Mouse (Mus musculus) CH12.LX (cell line): Measurements from ENCODE around the gene Rhoq. TPM values are rescaled to one million over a fixed set of nuclear protein-coding genes. Genes with fewer than 3 reads are reported as not detected.
A peak's percentile ranks its signal among the peaks of the same experiment; 100 is the strongest.

Source experiments
- DNase-seq: peaks from one replicate; pipeline ENCODE4 v3.0.0-alpha.2; 2013; ENCODE audit errors: extremely low read depth
- H3K27ac ChIP-seq: 2 replicates; pipeline ENCODE4 v1.5.1; 2012; ENCODE audit warnings: low read depth, mild to moderate bottlenecking, control low read depth, moderate library complexity; ENCODE audit not compliant: insufficient read depth
- H3K27me3 ChIP-seq: replicated peaks from 2 replicates; pipeline ENCODE3; 2012; ENCODE audit warnings: inconsistent platforms
- H3K36me3 ChIP-seq, 2 experiments: replicated peaks in 1 of 2; 2 replicates each; pipeline versions ENCODE3 to v1.6.1; 2012; ENCODE audit warnings: inconsistent platforms in 1 of 2, low read length in 1 of 2, mild to moderate bottlenecking in 1 of 2, mixed read lengths in 1 of 2, moderate library complexity in 1 of 2; ENCODE audit not compliant: control insufficient read depth in 1 of 2, insufficient read depth in 1 of 2
- H3K4me1 ChIP-seq, 2 experiments: 2 replicates each; pipeline ENCODE4 v1.6.1; 2012; ENCODE audit warnings: inconsistent platforms in 1 of 2, moderate library complexity in 1 of 2; ENCODE audit not compliant: insufficient read depth in 2 of 2, control insufficient read depth in 1 of 2
- H3K4me2 ChIP-seq: 2 replicates; pipeline ENCODE4 v1.6.1; 2012; ENCODE audit warnings: low read depth, mild to moderate bottlenecking, control low read depth; ENCODE audit not compliant: poor library complexity, insufficient read depth, severe bottlenecking
- H3K4me3 ChIP-seq, 3 experiments: fragments of 150-350 bp in 1 of 3; sonication (generic) in 1 of 3; replicated peaks in 1 of 3; 2 replicates each; pipeline versions ENCODE3 to v1.5.1; 2011 to 2012; ENCODE audit warnings: low read depth in 2 of 3, low read length in 2 of 3, mild to moderate bottlenecking in 2 of 3, moderate library complexity in 2 of 3, control low read depth in 1 of 3, improper control_type of control experiment in 1 of 3, inconsistent platforms in 1 of 3, mixed read lengths in 1 of 3; ENCODE audit not compliant: poor library complexity in 1 of 3
- H3K79me2 ChIP-seq: replicated peaks from 2 replicates; pipeline ENCODE4 v1.6.1; 2012; ENCODE audit warnings: mild to moderate bottlenecking, moderate library complexity; ENCODE audit not compliant: control insufficient read depth, poor library complexity, insufficient read depth, severe bottlenecking; ENCODE audit errors: extremely low read depth
- H3K9ac ChIP-seq: 2 replicates; pipeline ENCODE4 v1.6.1; 2012; ENCODE audit warnings: low read depth, mild to moderate bottlenecking, control low read depth, moderate library complexity; ENCODE audit not compliant: insufficient read depth
- H3K9me3 ChIP-seq: replicated peaks from 2 replicates; pipeline ENCODE3; 2012; ENCODE audit warnings: low read length, inconsistent platforms, mixed read lengths
- CTCF ChIP-seq, 2 experiments: IDR thresholded peaks in 1 of 2; conservative IDR thresholded peaks in 1 of 2; 2 replicates each; pipeline ENCODE4 v1.5.1; 2011 to 2012; ENCODE audit warnings: low read depth in 2 of 2, low read length in 2 of 2, improper control_type of control experiment in 1 of 2, inconsistent platforms in 1 of 2, mild to moderate bottlenecking in 1 of 2, moderate library complexity in 1 of 2
- ETS1 ChIP-seq: conservative IDR thresholded peaks from 2 replicates; pipeline ENCODE4 v1.6.1; 2012; ENCODE audit warnings: low read depth, mild to moderate bottlenecking, inconsistent platforms, low read length, improper control_type of control experiment, moderate library complexity
- IRF4 ChIP-seq: IDR thresholded peaks from 2 replicates; pipeline ENCODE4 v1.6.1; 2014; ENCODE audit warnings: low read depth, mild to moderate bottlenecking, inconsistent platforms, low read length, improper control_type of control experiment
- JUN ChIP-seq: IDR thresholded peaks from 2 replicates; pipeline ENCODE4 v1.6.1; 2011; ENCODE audit warnings: low read depth, mild to moderate bottlenecking, low read length, improper control_type of control experiment, moderate library complexity; ENCODE audit not compliant: insufficient read depth
- MAFK ChIP-seq: IDR thresholded peaks from 2 replicates; pipeline ENCODE4 v1.6.1; 2011; ENCODE audit warnings: low read length, improper control_type of control experiment; ENCODE audit not compliant: insufficient replicate concordance
- NELFE ChIP-seq: IDR thresholded peaks from 2 replicates; pipeline ENCODE4 v1.6.1; 2011; ENCODE audit warnings: low read depth, low read length, improper control_type of control experiment
- RAD21 ChIP-seq: IDR thresholded peaks from 2 replicates; pipeline ENCODE4 v1.6.1; 2011; ENCODE audit warnings: low read depth, mild to moderate bottlenecking, low read length, improper control_type of control experiment, moderate library complexity
- RCOR1 ChIP-seq: conservative IDR thresholded peaks from 2 replicates; pipeline ENCODE4 v1.6.1; 2012; ENCODE audit warnings: low read depth, mild to moderate bottlenecking, inconsistent platforms, low read length, improper control_type of control experiment
- SMC3 ChIP-seq: IDR thresholded peaks from 2 replicates; pipeline ENCODE4 v1.6.1; 2011; ENCODE audit warnings: low read depth, low read length, improper control_type of control experiment
- TBP ChIP-seq: conservative IDR thresholded peaks from 2 replicates; pipeline ENCODE4 v1.6.1; 2011; ENCODE audit warnings: low read depth, low read length, improper control_type of control experiment
- ZC3H11A ChIP-seq: IDR thresholded peaks from 2 replicates; pipeline ENCODE4 v1.6.1; 2012; ENCODE audit warnings: low read depth, mild to moderate bottlenecking, inconsistent platforms, low read length, improper control_type of control experiment
- ZKSCAN1 ChIP-seq: IDR thresholded peaks from 2 replicates; pipeline ENCODE4 v1.6.1; 2012; ENCODE audit warnings: low read depth, inconsistent platforms, low read length, improper control_type of control experiment, borderline replicate concordance
- dilution Hi-C: fragments of 300-500 bp; cut with MboI; formaldehyde crosslinking; loops from 2 replicates; pipeline ENCODE4 v1.14.3; 2020; ENCODE audit warnings: low sequenced_read_pairs; ENCODE audit not compliant: extremely low pct_unique_long_range_greater_than_20kb, extremely low pct_ligation_motif_present
- in situ Hi-C: fragments of 300-500 bp; cut with MboI; formaldehyde crosslinking; loops from 3 replicates; pipeline ENCODE4 v1.14.3; 2019; ENCODE audit warnings: low sequenced_read_pairs, low pct_ligation_motif_present, low pct_unique_long_range_greater_than_20kb, mixed read lengths
- polyA plus RNA-seq: library from polyadenylated mRNA; unstranded; fragments of >175 nt; gene quantifications from 2 replicates; pipeline ENCODE4 v1.2.1, GENCODE M21; 2012; ENCODE audit warnings: low read depth; ENCODE audit not compliant: insufficient read length
- total RNA-seq, 2 experiments: library from RNA; depleted of rRNA; stranded (reverse); fragments of 300-350 nt in 1 of 2; fragments of >200 nt in 1 of 2; gene quantifications; 2 replicates each; pipeline ENCODE4 v1.2.3; 2012 to 2014

Gene Rhoq
- total and polyA plus RNA-seq, 3 experiments: 18.8 to 24.4 (median 23.2) TPM

DNA sequence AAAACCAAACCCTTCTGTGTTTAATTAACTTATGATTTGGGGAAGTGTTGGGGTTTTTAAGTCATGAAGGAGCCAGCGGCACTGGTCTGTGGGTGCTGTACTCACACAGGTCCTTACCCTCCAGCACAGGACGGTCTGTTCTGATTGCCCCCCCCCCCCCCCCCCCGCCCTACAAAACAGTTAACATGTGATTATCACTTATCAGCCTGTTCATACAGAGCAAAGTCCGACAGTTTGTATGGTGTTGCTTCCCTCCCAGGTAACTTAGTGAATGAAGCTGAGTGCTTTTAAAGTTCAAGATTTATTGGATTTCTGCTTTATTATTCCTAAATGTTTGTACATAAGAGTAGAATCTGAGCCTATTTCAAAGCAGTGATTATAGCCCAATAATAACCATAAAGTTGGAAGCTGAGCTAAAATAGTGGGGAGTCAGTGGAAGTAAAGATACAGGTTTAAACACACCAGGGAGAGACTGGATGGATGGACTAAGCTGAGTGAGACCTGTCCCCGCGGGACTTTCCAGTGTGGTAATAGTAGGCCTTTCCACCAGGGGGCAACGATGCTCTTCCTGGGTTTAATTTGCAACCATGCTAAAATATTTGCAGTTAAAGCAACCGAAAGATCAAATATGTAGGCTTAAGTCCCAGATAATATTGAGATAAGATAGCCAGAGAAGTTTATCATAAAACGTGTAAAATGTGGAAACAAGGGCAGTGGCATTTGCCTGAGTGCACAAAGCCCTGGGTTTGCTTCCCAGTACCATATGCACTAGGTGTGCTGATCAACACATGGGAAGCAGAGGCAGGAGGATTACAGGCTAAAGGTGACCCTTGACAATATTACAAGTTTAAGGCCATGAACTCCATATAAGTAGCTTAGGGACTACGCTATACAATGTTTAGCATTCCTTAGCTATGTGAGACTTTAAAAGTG, 73.5 kb downstream of the Rhoq start:
- TF ChIP-seq SMC3 (peak; percentile 81), RAD21 (peak; percentile 67), CTCF (conservative IDR thresholded peaks at IDR 0.05 in 1 of 2, IDR thresholded peaks at IDR 0.05 in 1 of 2; ENCODE audit: low read depth in 2 of 2, low read length in 2 of 2) (peak; percentile 65 to 77), JUN (no peak), MAFK (peak; percentile 21; the same call in 1 of the 2 replicates), RCOR1 (no peak), IRF4 (peak; percentile 20; the same call in 1 of the 2 replicates), ETS1 (no peak), ZC3H11A (peak; percentile 9; the same call in 1 of the 2 replicates)
- no peak overlapping the region for H3K9ac ChIP-seq
- peak; percentile 62 for DNase-seq
- peaks cover 16 to 48% of the 10 kb centered on the region in 2 experiments for H3K36me3 ChIP-seq
- no peaks in the 10 kb centered on the region for H3K79me2 ChIP-seq
- no peaks in the 10 kb centered on the region for H3K9me3 ChIP-seq
- H3K27ac ChIP-seq: no peak overlapping the region
- H3K4me1 ChIP-seq: no peaks in the 10 kb centered on the region
- dilution Hi-C loops (no loop called here), in situ Hi-C loops (loop anchor here (10.0 to 25.0 kb wide), 2 partner anchors 538 to 549 kb away; no protein-coding TSS in a partner anchor)
- H3K4me3 ChIP-seq: no peak overlapping the region
- H3K27me3 ChIP-seq: no peaks in the 10 kb centered on the region
- no peak overlapping the region for H3K4me2 ChIP-seq

DNA sequence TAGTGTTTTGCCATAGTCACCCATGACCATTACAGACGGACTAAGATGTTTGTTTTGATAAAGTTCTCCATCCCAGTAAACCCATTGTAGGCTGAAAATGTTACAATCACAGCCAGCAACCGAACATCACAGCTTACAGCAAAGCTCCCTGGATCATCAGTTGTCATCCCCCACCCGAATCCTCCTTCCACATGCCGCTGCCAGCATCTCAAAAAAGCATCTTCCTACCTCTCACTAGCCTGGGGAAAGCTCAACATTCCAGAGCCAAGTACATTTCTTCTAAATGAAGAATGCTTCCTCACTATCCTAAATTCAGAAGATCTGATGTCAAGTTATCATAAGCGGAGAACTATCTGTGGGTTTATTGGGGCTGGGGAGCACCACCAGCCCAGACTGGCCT, 75.6 kb downstream of the Rhoq start:
- H3K27ac ChIP-seq: no peak overlapping the region
- no peak overlapping the region for H3K4me2 ChIP-seq
- H3K4me3 ChIP-seq: no peak overlapping the region
- no peak overlapping the region for H3K9ac ChIP-seq
- dilution Hi-C loops (no loop called here), in situ Hi-C loops (loop anchor here (10.0 to 25.0 kb wide), 2 partner anchors 536 to 551 kb away; no protein-coding TSS in a partner anchor)
- no peaks in the 10 kb centered on the region for H3K27me3 ChIP-seq
- H3K79me2 ChIP-seq: no peaks in the 10 kb centered on the region
- no peaks in the 10 kb centered on the region for H3K9me3 ChIP-seq
- peaks cover 16 to 34% of the 10 kb centered on the region in 2 experiments for H3K36me3 ChIP-seq
- H3K4me1 ChIP-seq: no peaks in the 10 kb centered on the region
- TF ChIP-seq NELFE (no peak), CTCF (conservative IDR thresholded peaks at IDR 0.05 in 1 of 2, IDR thresholded peaks at IDR 0.05 in 1 of 2; ENCODE audit: low read depth in 2 of 2, low read length in 2 of 2) (no peak), ZKSCAN1 (no peak)
- no peak for DNase-seq

- in situ Hi-C loops: loop anchor here (5.0 to 25.0 kb wide), 2 partner anchors 124 to 554 kb away; partner anchors contain the start of gene Tmem247
- dilution Hi-C loops: no loop called here
- no peak for TF ChIP-seq TBP
- TF ChIP-seq, all 38 proteins: peak for 0
- Histone ChIP-seq H3K4me3 (no peak overlapping the region), H3K27me3 (no peaks in the 10 kb centered on the region), H3K9me3 (no peaks in the 10 kb centered on the region), H3K4me1 (0 out of 4 replicates have a peak, but pooled peaks cover 0 to 2% of the 10 kb centered on the region in 2 experiments), H3K36me3 (peaks cover 4 to 18% of the 10 kb centered on the region in 2 experiments), H3K4me2 (no peak overlapping the region), H3K27ac (no peak overlapping the region), H3K79me2 (no peaks in the 10 kb centered on the region), H3K9ac (no peak overlapping the region)
- no peak for DNase-seq
These were observed 78.9 kb downstream of the Rhoq start for GRCm38 (mm10) chr17:87041739-87042138.
